Mouse (Mus musculus): ENCODE data around the gene Gm10521.
"Not testable (repeated sequence)": the region's sequence is repeated elsewhere in the genome, so short reads cannot be mapped to it uniquely, and the experiment has no call there.

Gm10521 gene

GRCm38 (mm10) chr1:171895364-171895763 is at the start of gene Gm10521:
Gene Gm10521 (plus strand): TSS chr1:171895664.
- not testable (repeated sequence) for DNase-seq (ENCODE audit: low spot score)

- no peak for DNase-seq (ENCODE audit: low spot score)
These were observed 47.3 kb upstream of the Gm10521 start for GRCm38 (mm10) chr1:171848201-171848600.

- DNase-seq (ENCODE audit: low spot score), result no peak
These were observed 46.7 kb upstream of the Gm10521 start for GRCm38 (mm10) chr1:171848757-171849156.

- DNase-seq (ENCODE audit: low spot score), result peak; percentile 27
These were observed 46.0 kb upstream of the Gm10521 start for GRCm38 (mm10) chr1:171849454-171849853.

GRCm38 (mm10) chr1:171865467-171865866 is 30.0 kb upstream of the Gm10521 start:
- DNase-seq (ENCODE audit: low spot score), result no peak

- peak; percentile 16 for DNase-seq (ENCODE audit: low spot score)
These were observed 8.5 kb upstream of the Gm10521 start for GRCm38 (mm10) chr1:171886989-171887388.

- DNase-seq (ENCODE audit: low spot score), result no peak
These were observed 8.5 kb downstream of the Gm10521 start for GRCm38 (mm10) chr1:171904011-171904410.

GRCm38 (mm10) chr1:171915638-171916458 is 20.4 kb downstream of the Gm10521 start:
- DNase-seq (ENCODE audit: low spot score), result no peak

GRCm38 (mm10) chr1:171917305-171918039 is 22.0 kb downstream of the Gm10521 start, which contains the start of gene Slamf6:
Gene Slamf6 (plus strand): TSS chr1:171917515.
- no peak for DNase-seq (ENCODE audit: low spot score)

GRCm38 (mm10) chr1:171918136-171918920 is 22.9 kb downstream of the Gm10521 start:
- no peak for DNase-seq (ENCODE audit: low spot score)

- no peak for DNase-seq (ENCODE audit: low spot score)
These were observed 23.7 kb downstream of the Gm10521 start for GRCm38 (mm10) chr1:171919193-171919592.

GRCm38 (mm10) chr1:171919901-171920510 is 24.5 kb downstream of the Gm10521 start:
- no peak for DNase-seq (ENCODE audit: low spot score)

- no peak for DNase-seq (ENCODE audit: low spot score)
These were observed 25.6 kb downstream of the Gm10521 start for GRCm38 (mm10) chr1:171920989-171921621.

- DNase-seq (ENCODE audit: low spot score), result no peak
These were observed 26.2 kb downstream of the Gm10521 start for GRCm38 (mm10) chr1:171921641-171922040.

GRCm38 (mm10) chr1:171922844-171923243 is 27.4 kb downstream of the Gm10521 start:
- no peak for DNase-seq (ENCODE audit: low spot score)

GRCm38 (mm10) chr1:171924900-171925299 is 29.4 kb downstream of the Gm10521 start:
- DNase-seq (ENCODE audit: low spot score), result no peak

- DNase-seq (ENCODE audit: low spot score), result no peak
These were observed 38.4 kb downstream of the Gm10521 start for GRCm38 (mm10) chr1:171933851-171934250.

- no peak for DNase-seq (ENCODE audit: low spot score)
These were observed 43.8 kb downstream of the Gm10521 start for GRCm38 (mm10) chr1:171938952-171939948.

- DNase-seq (ENCODE audit: low spot score), result no peak
These were observed 45.2 kb downstream of the Gm10521 start for GRCm38 (mm10) chr1:171940626-171941025.

GRCm38 (mm10) chr1:171946447-171946995 is 51.1 kb downstream of the Gm10521 start:
- no peak for DNase-seq (ENCODE audit: low spot score)
